Mouse (Mus musculus) liver, embryonic 14.5 days (tissue): ENCODE results near the gene Fhod1. TPM values are rescaled to one million over a fixed set of nuclear protein-coding genes. Genes with fewer than 3 reads are reported as not detected.

ENCODE experiments used
- ATAC-seq: fragments of 200-750 bp; cut with Nextera tagmentation; 2 replicates; pipeline ENCODE4 v1.8.0; 2017; ENCODE audit warnings: moderate number of reproducible peaks, mild to moderate bottlenecking, moderate library complexity; ENCODE audit not compliant: insufficient read depth
- DNase-seq, 3 experiments: peaks; one replicate each; pipeline ENCODE4 v3.0.0-alpha.2; 2012 to 2013; ENCODE audit warnings: low read depth in 3 of 3, low spot score in 3 of 3
- H3K27ac ChIP-seq: fragments of 300-500 bp; sonication (generic); 2 replicates; pipeline ENCODE4 v1.5.1; 2014; ENCODE audit warnings: moderate library complexity, mild to moderate bottlenecking, control low read depth, inconsistent platforms
- H3K27me3 ChIP-seq: fragments of 300-500 bp; sonication (generic); 2 replicates; pipeline ENCODE4 v1.6.1; 2014; ENCODE audit warnings: mild to moderate bottlenecking, low read length, moderate library complexity; ENCODE audit not compliant: control insufficient read depth, insufficient read depth
- H3K36me3 ChIP-seq: fragments of 300-500 bp; sonication (generic); replicated peaks from 2 replicates; pipeline ENCODE4 v1.6.1; 2014; ENCODE audit warnings: low read depth; ENCODE audit not compliant: control insufficient read depth, insufficient read depth
- H3K4me1 ChIP-seq, 2 experiments: fragments of 200-500 bp in 1 of 2; fragments of 300-500 bp in 1 of 2; sonication (generic) in 1 of 2; replicated peaks; 2 replicates each; pipeline ENCODE4 v1.6.1; 2012 to 2014; ENCODE audit warnings: antibody characterized with exemption in 1 of 2, inconsistent platforms in 1 of 2, low read length in 1 of 2; ENCODE audit not compliant: control insufficient read depth in 2 of 2, insufficient read depth in 2 of 2
- H3K4me2 ChIP-seq: fragments of 300-500 bp; sonication (generic); 2 replicates; pipeline ENCODE4 v1.6.1; 2014; ENCODE audit warnings: low read depth, mild to moderate bottlenecking, control low read depth, moderate library complexity
- H3K4me3 ChIP-seq, 2 experiments: fragments of 200-500 bp in 1 of 2; fragments of 300-500 bp in 1 of 2; sonication (generic) in 1 of 2; 2 replicates each; pipeline ENCODE4 v1.5.1; 2012 to 2014; ENCODE audit warnings: low read depth in 2 of 2, low read length in 2 of 2, mild to moderate bottlenecking in 2 of 2, control low read depth in 1 of 2, inconsistent platforms in 1 of 2, moderate library complexity in 1 of 2; ENCODE audit not compliant: insufficient read depth in 1 of 2
- H3K9ac ChIP-seq: fragments of 300-500 bp; sonication (generic); replicated peaks from 2 replicates; pipeline ENCODE4 v1.6.1; 2014; ENCODE audit warnings: mild to moderate bottlenecking, control low read depth, moderate library complexity
- H3K9me3 ChIP-seq: fragments of 300-500 bp; sonication (generic); 2 replicates; pipeline ENCODE4 v1.6.1; 2016; ENCODE audit warnings: low read length, mixed read lengths; ENCODE audit not compliant: control insufficient read depth
- CTCF ChIP-seq: IDR thresholded peaks from 2 replicates; pipeline ENCODE4 v1.5.1; 2016; ENCODE audit warnings: antibody characterized with exemption, low read depth, control low read depth
- EP300 ChIP-seq: IDR thresholded peaks from 2 replicates; pipeline ENCODE4 v1.6.1; 2016; ENCODE audit warnings: antibody characterized with exemption, low read depth
- WGBS: fragments of 180-500 bp; shearing (Covaris S2); extraction: QIAGEN DNeasy Blood & Tissue Kit; methylation state at CpG from one replicate; pipeline ENCODE4 v1.1.7; 2014; ENCODE audit not compliant: insufficient replicate concordance; 5-methylcytosine and 5-hydroxymethylcytosine counted together
- polyA plus RNA-seq, 2 experiments: library from polyadenylated mRNA; depleted of rRNA in 1 of 2; stranded (reverse) in 1 of 2; unstranded in 1 of 2; fragments of >200 nt; fragmentation: Nextera tagmentation in 1 of 2; extraction: Ambion mirVana in 1 of 2; gene quantifications; 2 replicates each; pipeline versions ENCODE4 v1.2.1 to v1.2.3; 2012 to 2014

Gene Fhod1
- polyA plus RNA-seq, 2 experiments = 0.42 to 4.4 TPM

- Histone ChIP-seq H3K36me3 (peaks cover 77% of the 10 kb centered on the region), H3K9me3 (no peaks in the 10 kb centered on the region), H3K4me3 (no peak overlapping the region), H3K4me1 (peaks cover 26 to 28% of the 10 kb centered on the region in 2 experiments), H3K27ac (peak overlapping the region; percentile 36; the same call in 1 of the 2 replicates), H3K9ac (no peak overlapping the region), H3K4me2 (no peak overlapping the region), H3K27me3 (no peaks in the 10 kb centered on the region)
- 15% methylated on average over 1 of the region's 1 CpGs for WGBS
- ATAC-seq (peak; percentile 56), DNase-seq (peak in 1 of 3 experiments; percentile 61)
- peak; percentile 62; the same call in 1 of the 2 replicates for TF ChIP-seq EP300
- peak; percentile 62 for TF ChIP-seq CTCF
Observed at GRCm38 (mm10) chr8:105311718-105312117, 36.0 kb downstream of the Fhod1 start.

- Histone ChIP-seq H3K36me3 (peaks cover 71% of the 10 kb centered on the region), H3K4me2 (no peak overlapping the region), H3K9me3 (no peaks in the 10 kb centered on the region), H3K27me3 (no peaks in the 10 kb centered on the region), H3K4me1 (peaks cover 30 to 35% of the 10 kb centered on the region in 2 experiments), H3K9ac (no peak overlapping the region), H3K4me3 (no peak overlapping the region), H3K27ac (no peak overlapping the region)
- ATAC-seq (no peak), DNase-seq (no peak)
- 88% methylated on average over 8 of the region's 8 CpGs for WGBS
- TF ChIP-seq EP300 (no peak), CTCF (no peak)
Observed at GRCm38 (mm10) chr8:105310118-105310517, 37.6 kb downstream of the Fhod1 start.

- 86% methylated on average over 15 of the region's 15 CpGs for WGBS
- Histone ChIP-seq H3K36me3 (peaks cover 71% of the 10 kb centered on the region), H3K4me3 (no peak overlapping the region), H3K4me2 (no peak overlapping the region), H3K27me3 (no peaks in the 10 kb centered on the region), H3K27ac (no peak overlapping the region), H3K9ac (no peak overlapping the region), H3K4me1 (peaks cover 30 to 40% of the 10 kb centered on the region in 2 experiments), H3K9me3 (no peaks in the 10 kb centered on the region)
- DNase-seq (no peak), ATAC-seq (no peak)
- TF ChIP-seq EP300 = no peak
- TF ChIP-seq CTCF = no peak
Observed at GRCm38 (mm10) chr8:105309142-105309847, 38.5 kb downstream of the Fhod1 start.

- WGBS = 88% methylated on average over 10 of the region's 10 CpGs
- ATAC-seq = no peak
Observed at GRCm38 (mm10) chr8:105308428-105308827, 39.3 kb downstream of the Fhod1 start.

GRCm38 (mm10) chr8:105307670-105308069 is 40.1 kb downstream of the Fhod1 start:
- Histone ChIP-seq H3K9ac (no peak overlapping the region), H3K4me2 (no peak overlapping the region), H3K36me3 (peaks cover 71% of the 10 kb centered on the region), H3K27ac (no peak overlapping the region), H3K9me3 (no peaks in the 10 kb centered on the region), H3K4me3 (no peak overlapping the region), H3K4me1 (peaks cover 20 to 40% of the 10 kb centered on the region in 2 experiments), H3K27me3 (no peaks in the 10 kb centered on the region)
- no peak for TF ChIP-seq CTCF
- TF ChIP-seq EP300 = no peak
- whole genome bisulfite sequencing = 91% methylated on average over 13 of the region's 13 CpGs
- no peak for DNase-seq
- ATAC-seq = no peak

More at GRCm38 (mm10) chr8:105308428-105308827, 39.3 kb downstream of the Fhod1 start:
- no peaks in the 10 kb centered on the region for H3K27me3 ChIP-seq
- peaks cover 21 to 40% of the 10 kb centered on the region in 2 experiments for H3K4me1 ChIP-seq
- H3K4me2 ChIP-seq = no peak overlapping the region
- no peaks in the 10 kb centered on the region for H3K9me3 ChIP-seq
- TF ChIP-seq EP300 = no peak
- no peak for DNase-seq
- H3K27ac ChIP-seq = no peak overlapping the region
- H3K9ac ChIP-seq = no peak overlapping the region
- no peak overlapping the region for H3K4me3 ChIP-seq
- H3K36me3 ChIP-seq = peaks cover 71% of the 10 kb centered on the region
